Mouse (Mus musculus): ENCODE data around the gene Zer1. TPM values are rescaled to one million over a fixed set of nuclear protein-coding genes. Genes with fewer than 3 reads are reported as not detected.
A peak's percentile ranks its signal among the peaks of the same experiment; 100 is the strongest.

Gene Zer1
- polyA plus RNA-seq, 1 experiment from 2014 or later, result 13.9 TPM

GRCm38 (mm10) chr2:30075625-30076024, 48.8 kb downstream of the Zer1 start:
- H3K27me3 ChIP-seq, result no peaks in the 10 kb centered on the region
- H3K4me1 ChIP-seq (replicated peaks), result peaks cover 15% of the 10 kb centered on the region
- no peak overlapping the region for H3K4me3 ChIP-seq
- peaks cover 14% of the 10 kb centered on the region for H3K36me3 ChIP-seq
- H3K4me2 ChIP-seq, result no peak overlapping the region
- no peak overlapping the region for H3K9ac ChIP-seq
- no peak for ATAC-seq (ENCODE audit: low FRiP score, low read depth)
- WGBS, result 81% methylated on average over 3 of the region's 3 CpGs
- H3K9me3 ChIP-seq, result no peaks in the 10 kb centered on the region
- H3K27ac ChIP-seq (replicated peaks), result no peak overlapping the region

- 81% methylated on average over 3 of the region's 3 CpGs for WGBS
Observed at GRCm38 (mm10) chr2:30073285-30073684, 51.1 kb downstream of the Zer1 start.

GRCm38 (mm10) chr2:30072875-30073274, 51.5 kb downstream of the Zer1 start:
- WGBS, result 80% methylated on average over 7 of the region's 7 CpGs
- Histone ChIP-seq H3K27me3 (no peaks in the 10 kb centered on the region), H3K9me3 (no peaks in the 10 kb centered on the region), H3K9ac (no peak overlapping the region), H3K27ac (replicated peaks) (no peak overlapping the region), H3K4me1 (replicated peaks) (peaks cover 19% of the 10 kb centered on the region), H3K36me3 (peaks cover 36% of the 10 kb centered on the region), H3K4me2 (no peak overlapping the region), H3K4me3 (no peak overlapping the region)
- ATAC-seq (ENCODE audit: low FRiP score, low read depth), result no peak

More at GRCm38 (mm10) chr2:30073285-30073684, 51.1 kb downstream of the Zer1 start:
- H3K4me1 ChIP-seq (replicated peaks), result peaks cover 19% of the 10 kb centered on the region
- H3K36me3 ChIP-seq, result peaks cover 36% of the 10 kb centered on the region
- H3K9me3 ChIP-seq, result no peaks in the 10 kb centered on the region
- H3K4me3 ChIP-seq, result no peak overlapping the region
- H3K9ac ChIP-seq, result no peak overlapping the region
- no peak overlapping the region for H3K4me2 ChIP-seq
- no peaks in the 10 kb centered on the region for H3K27me3 ChIP-seq
- H3K27ac ChIP-seq (replicated peaks), result no peak overlapping the region
- ATAC-seq (ENCODE audit: low FRiP score, low read depth), result no peak

- Histone ChIP-seq H3K4me2 (peak overlapping the region; percentile 79), H3K9ac (peak overlapping the region; percentile 98), H3K4me1 (replicated peaks) (peaks cover 29% of the 10 kb centered on the region), H3K9me3 (no peaks in the 10 kb centered on the region), H3K36me3 (peaks cover 30% of the 10 kb centered on the region), H3K27me3 (no peaks in the 10 kb centered on the region), H3K27ac (replicated peaks) (peak overlapping the region; percentile 99; the same call in 1 of the 2 replicates), H3K4me3 (peak overlapping the region; percentile 100)
- 26% methylated on average over 7 of the region's 7 CpGs for WGBS
- no peak for ATAC-seq (ENCODE audit: low FRiP score, low read depth)
Observed at GRCm38 (mm10) chr2:30067962-30068361, 56.4 kb downstream of the Zer1 start.

- Histone ChIP-seq H3K9ac (peak overlapping the region; percentile 98), H3K4me1 (replicated peaks) (peaks cover 36% of the 10 kb centered on the region), H3K27ac (replicated peaks) (peak overlapping the region; percentile 99), H3K9me3 (no peaks in the 10 kb centered on the region), H3K4me3 (peak overlapping the region; percentile 100), H3K27me3 (no peaks in the 10 kb centered on the region), H3K36me3 (peaks cover 23% of the 10 kb centered on the region), H3K4me2 (peak overlapping the region; percentile 79)
- ATAC-seq (ENCODE audit: low FRiP score, low read depth), result peak; percentile 20
- WGBS, result 0% methylated on average over 48 of the region's 69 CpGs
Observed at GRCm38 (mm10) chr2:30067031-30067888, 57.1 kb downstream of the Zer1 start.

GRCm38 (mm10) chr2:30066046-30066901, 58.1 kb downstream of the Zer1 start:
- no peaks in the 10 kb centered on the region for H3K27me3 ChIP-seq
- ATAC-seq (ENCODE audit: low FRiP score, low read depth), result peak; percentile 95
- H3K4me3 ChIP-seq, result peak overlapping the region; percentile 100
- H3K4me1 ChIP-seq (replicated peaks), result peaks cover 46% of the 10 kb centered on the region
- no peaks in the 10 kb centered on the region for H3K9me3 ChIP-seq
- H3K27ac ChIP-seq (replicated peaks), result peak overlapping the region; percentile 99
- 0% methylated on average over 17 of the region's 101 CpGs for WGBS
- peak overlapping the region; percentile 98 for H3K9ac ChIP-seq
- peaks cover 23% of the 10 kb centered on the region for H3K36me3 ChIP-seq
- peak overlapping the region; percentile 79 for H3K4me2 ChIP-seq

GRCm38 (mm10) chr2:30064298-30064697, 60.1 kb downstream of the Zer1 start:
- Histone ChIP-seq H3K9ac (no peak overlapping the region), H3K4me3 (no peak overlapping the region), H3K36me3 (peaks cover 8% of the 10 kb centered on the region), H3K27ac (replicated peaks) (no peak overlapping the region), H3K9me3 (no peaks in the 10 kb centered on the region), H3K4me1 (replicated peaks) (peaks cover 48% of the 10 kb centered on the region), H3K27me3 (no peaks in the 10 kb centered on the region), H3K4me2 (no peak overlapping the region)
- 50% methylated on average over 3 of the region's 3 CpGs for WGBS
- no peak for ATAC-seq (ENCODE audit: low FRiP score, low read depth)

- 0 out of 2 replicates have a peak overlapping the region, but pooled peaks have one; percentile 52 for H3K4me3 ChIP-seq
- WGBS, result 9% methylated on average over 3 of the region's 3 CpGs
Observed at GRCm38 (mm10) chr2:30063791-30064190, 60.6 kb downstream of the Zer1 start.

GRCm38 (mm10) chr2:30063235-30063634, 61.1 kb downstream of the Zer1 start:
- no peak for ATAC-seq (ENCODE audit: low FRiP score, low read depth)
- peaks cover 43% of the 10 kb centered on the region for H3K4me1 ChIP-seq (replicated peaks)
- 6% methylated on average over 8 of the region's 8 CpGs for WGBS
- H3K4me2 ChIP-seq, result peak overlapping the region; percentile 94
- H3K4me3 ChIP-seq, result peak overlapping the region; percentile 52
- no peaks in the 10 kb centered on the region for H3K9me3 ChIP-seq
- no peaks in the 10 kb centered on the region for H3K36me3 ChIP-seq
- H3K27me3 ChIP-seq, result no peaks in the 10 kb centered on the region
- H3K27ac ChIP-seq (replicated peaks), result peak overlapping the region; percentile 81
- peak overlapping the region; percentile 58 for H3K9ac ChIP-seq

More at GRCm38 (mm10) chr2:30063791-30064190, 60.6 kb downstream of the Zer1 start:
- H3K4me1 ChIP-seq (replicated peaks), result peaks cover 48% of the 10 kb centered on the region
- H3K36me3 ChIP-seq, result peaks cover 3% of the 10 kb centered on the region
- H3K9me3 ChIP-seq, result no peaks in the 10 kb centered on the region
- H3K9ac ChIP-seq, result no peak overlapping the region
- no peak overlapping the region for H3K27ac ChIP-seq (replicated peaks)
- H3K4me2 ChIP-seq, result peak overlapping the region; percentile 94
- no peak for ATAC-seq (ENCODE audit: low FRiP score, low read depth)
- no peaks in the 10 kb centered on the region for H3K27me3 ChIP-seq

GRCm38 (mm10) chr2:30062249-30063093, 61.9 kb downstream of the Zer1 start:
- Histone ChIP-seq H3K36me3 (no peaks in the 10 kb centered on the region), H3K27ac (replicated peaks) (peak overlapping the region; percentile 81), H3K27me3 (no peaks in the 10 kb centered on the region), H3K9ac (peak overlapping the region; percentile 58), H3K9me3 (no peaks in the 10 kb centered on the region), H3K4me1 (replicated peaks) (peaks cover 35% of the 10 kb centered on the region), H3K4me3 (peak overlapping the region; percentile 52), H3K4me2 (peak overlapping the region; percentile 94)
- WGBS, result 1% methylated on average over 40 of the region's 40 CpGs
- ATAC-seq (ENCODE audit: low FRiP score, low read depth), result peak; percentile 24; the same call in 1 of the 2 replicates

Measured in hindbrain, embryonic 15.5 days (tissue).